Mouse (Mus musculus) adrenal gland, adult 18-20 months (tissue): ENCODE results near the gene Rho. TPM values are rescaled to one million over a fixed set of nuclear protein-coding genes. Genes with fewer than 3 reads are reported as not detected.

Source experiments
- DNase-seq, 2 experiments: peaks; one replicate each; pipeline ENCODE4 v3.0.0; 2021 to 2022; ENCODE audit warnings: low spot score in 2 of 2
- total RNA-seq, 2 experiments: library from RNA; stranded (reverse); gene quantifications; 1 replicate in 1 of 2; 2 replicates in 1 of 2; pipeline ENCODE4 v1.2.3; 2021

The Rho gene
- total RNA-seq, 2 experiments from 2014 or later, result 0.26 to 0.40 TPM

DNA sequence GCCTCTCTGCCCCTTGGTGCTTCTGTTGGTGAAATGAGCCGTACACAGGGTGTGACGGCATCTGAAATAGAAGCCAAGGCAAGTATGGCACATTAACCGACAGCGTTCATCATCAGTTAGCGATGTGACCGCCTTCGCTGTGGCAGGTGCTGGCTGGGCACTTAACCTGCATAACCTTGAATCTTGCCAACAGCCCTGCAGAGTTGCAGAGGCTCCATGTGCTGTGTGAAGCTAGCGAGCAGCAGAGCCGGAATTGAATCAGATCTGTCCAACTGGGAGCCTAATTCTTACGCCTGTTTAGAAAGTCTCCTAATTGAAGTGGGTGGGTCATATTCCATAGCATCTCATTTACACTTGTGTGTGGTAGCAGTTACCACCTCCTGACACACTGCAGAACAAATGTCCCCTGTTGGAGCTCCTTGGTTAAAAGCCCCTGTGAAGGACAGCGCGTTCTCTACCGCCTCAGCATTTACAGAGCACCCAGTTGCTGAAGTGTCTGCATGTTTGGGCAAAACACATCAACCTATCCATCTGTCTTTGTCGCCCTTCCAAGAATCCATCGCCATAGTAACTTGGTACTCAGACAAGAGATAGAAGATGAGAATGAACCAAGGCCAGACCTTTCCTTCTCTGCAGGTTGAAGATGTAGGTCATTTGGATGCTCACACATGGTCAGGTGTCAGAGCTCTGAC is 16.9 kb upstream of the Rho start:
- no peak for DNase-seq

DNA sequence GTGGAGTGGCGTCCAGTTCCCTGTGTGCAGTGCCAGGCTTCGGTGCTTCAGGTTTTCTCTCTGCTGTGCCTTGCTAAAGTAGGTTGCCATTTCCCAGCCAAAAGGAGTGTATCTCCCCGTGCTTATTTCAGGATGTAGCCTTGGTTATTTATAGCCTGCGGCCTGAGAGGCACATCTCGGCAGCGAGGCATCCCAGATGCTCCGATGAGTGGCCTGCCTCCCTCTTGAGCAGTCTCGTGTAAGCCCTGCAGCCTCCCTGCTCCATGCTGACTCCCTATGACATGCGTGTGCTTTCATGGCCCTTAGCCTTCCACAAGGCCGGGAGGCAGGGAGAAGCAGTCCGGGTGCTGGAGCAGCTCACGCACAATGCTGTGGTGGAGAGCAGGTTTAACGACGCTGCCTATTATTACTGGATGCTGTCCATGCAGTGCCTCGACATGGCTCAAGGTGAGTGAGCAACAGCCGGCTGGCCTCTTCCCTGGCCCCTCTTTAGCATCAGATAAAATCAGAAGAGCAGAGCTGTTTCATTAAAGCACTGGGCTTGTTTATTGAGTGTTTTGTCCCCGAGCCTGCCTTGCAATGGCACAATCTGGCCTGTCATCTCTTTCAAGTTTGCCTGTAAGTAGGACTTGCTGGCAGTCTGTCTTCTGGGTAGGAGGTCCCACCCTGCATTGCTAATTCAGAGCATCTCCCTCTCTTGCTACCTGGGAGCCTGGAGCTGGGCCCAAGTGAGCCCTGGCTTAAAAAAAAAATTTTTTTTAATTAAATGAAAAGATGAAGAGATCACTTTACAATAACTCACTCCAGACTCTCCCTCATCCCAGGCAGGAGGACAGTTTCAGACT is 15.7 kb upstream of the Rho start:
- no peak for DNase-seq

DNA sequence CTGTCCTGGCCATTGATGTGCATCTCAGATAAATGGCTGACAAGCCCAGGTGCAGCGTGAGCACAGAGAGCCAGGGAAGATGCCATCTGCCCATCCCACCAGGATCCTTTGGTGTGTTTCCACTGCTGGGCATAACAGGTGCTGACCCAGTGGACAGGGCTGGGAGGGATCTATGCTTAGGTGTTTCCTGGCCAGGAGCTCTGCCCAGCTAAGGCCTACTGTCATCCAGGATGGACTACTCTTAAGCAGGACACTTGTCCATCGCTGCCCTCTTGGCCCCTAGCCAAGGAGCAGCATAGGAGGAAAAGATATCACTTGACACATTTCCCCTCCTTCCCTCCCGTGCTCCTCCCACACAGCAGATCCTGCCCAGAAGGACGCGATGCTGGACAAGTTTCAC is 14.9 kb upstream of the Rho start:
- no peak for DNase-seq

DNA sequence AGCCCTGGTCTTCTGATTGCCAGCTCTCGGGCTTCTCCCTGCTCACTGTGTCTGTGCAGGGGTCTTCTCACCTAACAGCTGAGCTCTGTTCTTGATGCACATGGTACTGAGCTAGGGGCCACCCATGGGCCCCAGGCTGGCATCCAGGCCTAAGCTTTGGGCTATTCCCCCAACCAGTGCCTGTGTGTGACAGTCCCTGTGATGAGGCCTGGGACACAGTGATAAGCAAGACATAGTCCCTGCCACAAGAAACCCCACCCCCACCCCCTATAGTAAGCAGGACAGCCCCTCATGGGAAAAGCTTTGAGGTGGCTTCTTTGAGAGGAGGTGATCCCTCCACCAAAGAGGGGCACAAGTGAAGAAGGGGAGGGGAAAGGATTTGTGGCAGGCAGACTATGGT is 12.9 kb upstream of the Rho start:
- DNase-seq, result no peak

DNA sequence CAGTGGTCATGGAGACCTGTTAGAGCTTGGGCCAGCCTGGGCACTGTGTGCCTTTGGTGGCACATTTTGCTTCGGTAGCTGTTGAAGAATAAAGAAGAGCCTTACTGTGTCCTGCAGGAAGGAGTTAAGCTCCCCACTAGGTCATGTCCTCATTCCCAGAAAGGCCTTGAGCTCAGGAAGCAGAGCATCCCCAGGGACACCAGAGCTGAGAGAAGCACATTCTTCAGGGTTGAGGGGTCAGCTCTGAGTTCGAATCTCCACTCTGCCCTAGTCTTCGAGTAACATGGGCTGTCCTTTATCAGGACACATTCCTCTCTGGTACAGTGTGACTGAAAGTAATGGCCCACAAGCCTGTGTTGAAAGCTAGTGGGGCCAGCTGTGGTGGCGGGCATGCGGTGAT is 11.7 kb upstream of the Rho start:
- no peak for DNase-seq

DNA sequence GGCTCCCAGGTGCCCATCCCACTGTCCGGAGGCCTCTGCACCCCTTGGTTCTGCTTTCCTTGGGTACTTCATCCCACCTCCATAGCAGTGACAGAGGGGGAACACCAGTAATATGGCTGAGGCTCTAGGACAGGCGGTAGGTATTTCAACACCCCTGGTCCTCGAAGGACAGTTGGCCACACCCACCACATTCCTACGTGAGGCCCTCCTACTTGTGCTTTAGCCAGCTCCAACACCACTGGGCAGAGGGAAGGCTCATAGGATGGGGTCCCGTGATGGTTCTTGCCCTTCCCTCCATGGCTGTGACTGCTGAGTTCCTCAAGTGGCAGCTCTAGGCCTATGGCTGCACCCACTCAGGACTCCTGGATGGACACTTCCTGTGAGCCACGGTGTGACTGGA is 6.7 kb upstream of the Rho start:
- no peak for DNase-seq

DNA sequence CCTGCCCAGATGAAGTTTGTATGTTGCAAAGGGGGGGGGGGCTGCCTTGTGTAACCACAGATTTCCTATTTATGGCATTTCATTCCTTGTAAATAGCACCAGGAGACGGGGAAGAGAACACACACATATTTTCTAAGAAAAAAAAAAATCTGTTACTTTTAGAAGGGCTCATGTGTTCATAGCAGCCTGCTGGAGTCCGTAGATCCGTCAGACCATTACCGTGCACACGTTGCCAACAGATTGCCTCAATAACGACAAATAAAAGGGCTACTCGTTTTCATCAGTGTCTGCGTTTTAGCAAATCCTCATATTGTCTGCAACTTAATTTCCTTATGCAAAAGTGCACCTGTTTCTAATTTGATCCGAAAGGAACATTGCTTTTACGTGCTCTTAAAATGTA is 5.1 kb upstream of the Rho start:
- DNase-seq, result no peak

DNA sequence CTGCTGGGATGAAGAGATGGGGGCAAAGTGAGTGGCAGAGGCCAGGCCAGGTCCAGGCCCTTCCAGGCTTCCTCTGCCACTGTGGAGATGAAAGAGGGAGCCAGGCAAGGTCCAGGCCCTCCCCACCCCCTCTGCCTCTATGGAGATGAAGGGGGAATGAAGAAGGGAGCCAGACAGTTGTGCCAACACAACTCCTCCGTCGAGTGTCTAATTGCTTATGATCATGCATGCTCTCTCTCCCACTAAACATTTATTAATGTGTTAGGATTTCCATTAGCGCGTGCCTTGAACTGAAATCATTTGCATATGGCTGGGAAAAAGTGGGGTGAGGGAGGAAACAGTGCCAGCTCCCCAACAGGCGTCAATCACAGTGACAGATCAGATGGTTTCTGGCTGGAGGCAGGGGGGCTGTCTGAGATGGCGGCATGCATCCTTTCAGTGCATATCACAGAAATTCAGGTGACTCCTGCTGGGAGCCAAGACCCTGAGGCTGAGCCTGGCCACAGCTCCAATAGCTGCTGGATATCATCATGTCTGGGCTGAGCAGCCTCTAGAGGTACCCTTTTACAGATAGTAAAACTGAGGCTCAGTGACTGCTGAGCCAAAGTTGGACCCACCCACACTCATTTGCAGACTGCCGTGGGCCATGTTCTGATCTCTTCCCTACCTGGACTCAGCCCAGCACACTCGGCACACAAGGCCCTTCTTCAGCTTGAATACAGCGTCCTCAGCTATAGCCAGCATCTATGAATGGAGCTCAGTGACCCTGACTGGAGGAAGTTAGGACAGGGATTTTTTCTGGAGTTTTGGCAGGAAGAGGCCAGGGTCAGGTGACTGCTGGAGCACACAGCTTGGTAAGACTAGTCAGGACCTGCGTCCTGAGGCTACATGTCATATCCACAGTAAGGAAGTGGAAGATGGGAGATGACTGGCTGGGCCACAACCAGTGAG is 4.0 kb upstream of the Rho start:
- DNase-seq, result no peak

DNA sequence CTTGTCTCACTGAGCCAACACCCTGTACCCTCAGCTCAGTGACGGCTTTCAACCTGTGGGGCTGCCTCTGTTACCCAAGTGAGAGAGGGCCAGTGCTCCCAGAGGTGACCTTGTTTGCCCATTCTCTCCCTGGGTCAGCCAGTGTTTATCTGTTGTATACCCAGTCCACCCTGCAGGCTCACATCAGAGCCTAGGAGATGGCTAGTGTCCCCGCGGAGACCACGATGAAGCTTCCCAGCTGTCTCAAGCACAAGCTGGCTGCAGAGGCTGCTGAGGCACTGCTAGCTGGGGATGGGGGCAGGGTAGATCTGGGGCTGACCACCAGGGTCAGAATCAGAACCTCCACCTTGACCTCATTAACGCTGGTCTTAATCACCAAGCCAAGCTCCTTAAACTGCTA is 1.5 kb upstream of the Rho start:
- DNase-seq, result no peak

DNA sequence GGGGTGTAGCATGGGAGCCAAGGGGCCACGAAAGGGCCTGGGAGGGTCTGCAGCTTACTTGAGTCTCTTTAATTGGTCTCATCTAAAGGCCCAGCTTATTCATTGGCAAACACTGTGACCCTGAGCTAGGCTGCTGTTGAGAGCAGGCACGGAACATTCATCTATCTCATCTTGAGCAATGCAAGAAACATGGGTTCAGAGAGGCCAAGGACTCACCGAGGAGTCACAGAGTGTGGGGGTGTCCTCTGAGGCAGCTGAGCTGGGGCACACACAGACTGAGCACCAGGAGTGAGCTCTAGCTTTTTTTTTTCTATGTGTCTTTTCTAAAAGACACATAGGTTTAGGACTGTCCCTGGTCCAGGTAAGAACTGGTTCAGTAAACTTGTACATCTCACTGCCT is 843 bp downstream of the Rho start:
- DNase-seq, result peak in 1 of 2 experiments; percentile 36

DNA sequence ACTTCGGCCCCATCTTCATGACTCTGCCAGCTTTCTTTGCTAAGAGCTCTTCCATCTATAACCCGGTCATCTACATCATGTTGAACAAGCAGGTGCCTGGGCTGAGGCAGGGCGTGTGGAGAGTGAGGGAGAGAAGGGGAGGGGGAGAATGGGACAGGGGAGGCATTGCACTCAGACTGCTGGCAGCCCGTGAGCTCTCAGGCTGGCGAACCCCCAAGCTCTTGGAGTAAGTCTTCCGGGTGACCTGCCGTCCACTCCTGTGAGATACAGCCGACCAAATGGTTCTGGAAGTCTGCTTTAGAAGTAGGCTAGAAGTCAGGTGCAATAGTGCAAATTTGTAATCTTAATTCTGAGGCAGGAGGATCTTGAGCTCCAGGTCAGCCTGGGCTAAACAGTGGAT is 4.0 kb downstream of the Rho start:
- no peak for DNase-seq

DNA sequence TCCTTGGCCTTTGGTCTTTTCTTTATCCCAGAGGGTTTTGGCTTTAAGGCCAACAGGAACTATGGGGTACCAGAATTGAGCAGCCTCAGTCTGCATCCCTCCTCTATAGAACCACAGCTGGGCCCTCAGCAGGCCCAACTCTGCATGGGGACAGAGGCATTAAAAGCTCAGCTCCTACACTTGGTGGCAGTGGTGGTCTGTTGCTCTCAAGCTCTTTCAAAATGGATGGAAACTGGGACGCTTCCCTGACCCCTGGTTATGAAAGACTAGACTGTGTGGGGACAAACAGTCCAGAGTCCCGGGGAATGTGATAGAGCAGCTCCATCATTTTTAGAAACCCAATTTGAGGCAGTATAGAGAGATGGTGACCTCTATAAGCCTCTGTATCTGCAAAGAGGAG is 6.5 kb downstream of the Rho start:
- no peak for DNase-seq

DNA sequence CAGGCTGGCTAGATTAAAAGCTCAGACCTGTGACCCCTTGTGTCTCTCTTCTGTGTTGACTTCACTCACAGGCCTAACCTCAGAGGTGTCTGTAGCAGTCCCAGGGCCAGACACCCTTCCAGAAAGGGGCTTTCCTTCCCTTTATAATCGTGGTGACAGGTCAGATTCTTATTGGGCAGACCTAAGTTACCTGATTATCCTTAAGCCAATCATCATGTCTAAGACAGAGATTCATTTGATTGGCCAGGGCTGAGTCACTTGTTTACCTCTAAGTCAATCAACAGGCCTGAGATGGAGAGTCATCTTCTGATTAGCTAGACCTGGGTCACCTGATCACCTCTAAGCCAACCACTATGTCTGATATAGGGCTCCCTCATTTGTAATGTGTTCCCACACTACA is 7.2 kb downstream of the Rho start:
- DNase-seq, result no peak

DNA sequence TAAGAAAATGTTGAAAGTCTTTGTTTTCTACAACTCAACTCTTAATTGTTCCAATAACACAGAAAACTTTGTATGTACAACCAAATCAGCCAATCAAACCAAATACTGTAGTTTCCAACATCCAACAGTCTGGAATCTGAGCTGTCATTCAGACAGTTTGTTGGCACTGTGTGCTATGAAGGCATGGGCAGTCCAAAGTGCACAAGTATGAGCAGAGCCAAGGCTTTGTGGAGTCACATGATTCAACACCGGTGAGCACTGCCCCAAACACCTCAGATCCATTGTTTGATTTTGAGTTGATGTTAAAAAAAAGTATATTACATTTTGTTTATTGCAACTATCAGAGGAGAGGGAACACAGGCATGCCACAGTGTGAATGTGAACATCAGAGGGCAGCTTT is 9.1 kb downstream of the Rho start:
- DNase-seq, result no peak

DNA sequence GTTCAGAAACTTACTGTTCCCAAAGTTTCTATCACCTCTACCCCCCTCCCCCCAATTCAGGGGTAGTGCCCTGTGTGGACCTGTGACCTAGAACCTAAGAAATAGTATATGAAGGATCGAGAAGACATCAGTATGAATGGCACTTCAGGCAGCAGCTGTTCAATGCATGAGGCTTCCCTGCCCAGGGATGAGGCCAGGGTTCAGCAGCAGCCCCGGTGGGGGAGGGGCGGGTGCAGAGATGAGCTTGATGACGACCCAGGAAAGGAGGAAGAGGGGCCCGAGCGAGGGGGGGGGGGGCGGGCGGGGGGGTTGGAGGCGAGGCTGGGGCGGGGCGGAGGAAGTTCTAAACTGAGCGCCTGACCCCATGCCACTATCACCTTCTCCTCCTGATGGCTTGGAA is 9.6 kb downstream of the Rho start:
- DNase-seq, result no peak

DNA sequence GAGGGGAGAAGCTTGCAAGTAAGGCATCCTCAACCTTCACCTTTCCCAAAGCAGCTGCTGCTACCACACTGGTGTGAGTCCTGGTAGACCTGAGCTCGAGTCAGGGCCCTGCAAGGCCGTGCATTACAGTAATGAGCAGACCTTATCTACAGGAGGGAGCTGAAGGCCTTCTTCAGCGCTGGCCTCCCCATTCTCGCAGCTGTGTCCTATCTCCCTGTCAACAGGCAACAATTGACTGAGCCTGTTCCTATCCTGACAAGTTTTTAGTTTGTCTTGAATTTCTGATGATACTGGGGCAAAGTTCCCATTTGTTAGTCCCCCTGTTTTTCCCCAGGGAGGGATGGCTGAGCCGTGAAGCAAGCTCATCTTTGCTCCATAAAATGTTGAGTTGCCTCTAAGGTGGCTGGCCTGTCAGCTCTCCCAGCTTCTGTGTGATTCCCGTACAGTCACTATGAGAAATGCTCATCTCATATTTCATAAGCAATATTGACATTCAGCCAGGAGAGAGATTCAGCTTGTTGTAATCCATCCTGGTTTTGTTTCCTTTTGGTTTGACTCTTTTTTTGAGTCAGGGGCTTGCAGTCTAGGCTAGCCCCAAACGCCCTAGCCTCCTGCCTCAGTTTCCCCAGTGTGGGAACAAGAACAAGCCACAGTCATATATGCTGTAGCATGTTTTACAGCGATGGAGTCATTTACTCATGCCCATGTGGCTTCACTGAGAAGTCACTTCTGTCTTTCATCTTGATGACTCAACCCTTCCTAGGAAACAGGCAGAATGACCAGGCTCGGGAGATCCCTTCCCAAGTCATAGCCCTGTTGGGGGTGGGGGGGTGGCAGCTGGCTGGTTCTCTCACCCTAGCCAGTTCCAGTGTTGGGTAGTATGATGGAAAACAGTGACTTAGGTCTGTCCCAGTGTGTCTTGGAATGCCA is 12.2 kb downstream of the Rho start:
- DNase-seq, result no peak

DNA sequence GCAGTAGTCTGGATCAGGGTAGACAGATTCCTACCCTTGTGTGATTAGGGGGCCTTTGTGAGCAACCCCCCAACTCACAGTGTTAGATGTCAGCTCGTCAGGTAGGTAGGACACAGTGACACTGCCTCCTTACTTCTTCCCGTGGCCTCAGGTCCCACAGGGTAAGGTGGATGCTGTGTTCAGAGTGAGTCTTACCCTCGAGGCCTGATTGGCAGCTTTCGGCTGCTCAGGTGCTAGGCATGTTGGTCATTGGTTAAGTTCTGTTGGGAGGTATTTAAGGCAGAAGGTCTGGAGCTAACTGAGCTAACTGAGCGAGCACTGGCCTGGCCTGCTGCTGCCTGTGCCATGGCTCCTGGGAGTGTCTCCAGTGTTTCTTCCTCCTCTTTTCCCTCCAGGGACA is 13.1 kb downstream of the Rho start, which contains the start of gene H1foo:
Gene H1foo (plus strand): TSS at position 301 of the 400 bp plus-strand sequence.
- DNase-seq, result no peak

DNA sequence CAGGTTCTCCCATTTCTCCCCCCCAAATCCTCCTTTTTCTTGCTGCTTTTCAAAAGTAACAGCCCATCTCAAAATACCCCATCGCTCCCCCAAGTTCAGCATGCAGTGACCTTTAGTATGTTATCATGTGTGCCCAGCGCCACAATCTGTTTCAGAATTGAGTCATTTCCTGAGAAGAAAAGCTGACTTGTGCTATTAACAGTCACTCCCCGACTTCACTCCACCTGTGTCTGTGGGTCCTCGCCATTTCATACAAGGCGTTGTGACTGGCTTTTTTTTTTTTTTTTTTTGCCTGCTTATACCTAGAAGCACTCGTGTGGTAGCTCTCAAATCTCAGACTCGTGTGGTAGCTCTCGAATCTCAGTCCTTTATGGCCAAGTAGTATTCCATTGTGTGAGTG is 14.1 kb downstream of the Rho start:
- no peak for DNase-seq

DNA sequence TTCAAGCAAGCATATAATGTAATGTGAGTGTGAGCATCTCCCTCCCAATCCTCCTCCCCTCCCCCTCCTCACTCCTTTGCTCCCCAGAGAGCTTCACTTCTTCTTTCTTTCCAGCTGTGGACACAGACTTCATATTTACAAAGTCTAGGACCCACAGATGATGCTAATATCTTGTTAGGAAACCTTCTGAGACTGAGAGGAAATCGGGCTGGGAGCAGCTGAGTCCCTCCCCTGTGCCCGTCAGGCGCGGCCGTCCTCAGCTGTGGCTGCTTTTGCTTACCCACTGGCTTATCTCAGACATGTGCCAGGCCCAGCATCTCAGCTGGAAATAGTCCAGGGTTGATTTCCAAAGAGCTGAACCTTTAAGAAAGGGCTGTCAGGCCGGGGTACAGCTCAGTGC is 14.8 kb downstream of the Rho start:
- DNase-seq, result no peak

DNA sequence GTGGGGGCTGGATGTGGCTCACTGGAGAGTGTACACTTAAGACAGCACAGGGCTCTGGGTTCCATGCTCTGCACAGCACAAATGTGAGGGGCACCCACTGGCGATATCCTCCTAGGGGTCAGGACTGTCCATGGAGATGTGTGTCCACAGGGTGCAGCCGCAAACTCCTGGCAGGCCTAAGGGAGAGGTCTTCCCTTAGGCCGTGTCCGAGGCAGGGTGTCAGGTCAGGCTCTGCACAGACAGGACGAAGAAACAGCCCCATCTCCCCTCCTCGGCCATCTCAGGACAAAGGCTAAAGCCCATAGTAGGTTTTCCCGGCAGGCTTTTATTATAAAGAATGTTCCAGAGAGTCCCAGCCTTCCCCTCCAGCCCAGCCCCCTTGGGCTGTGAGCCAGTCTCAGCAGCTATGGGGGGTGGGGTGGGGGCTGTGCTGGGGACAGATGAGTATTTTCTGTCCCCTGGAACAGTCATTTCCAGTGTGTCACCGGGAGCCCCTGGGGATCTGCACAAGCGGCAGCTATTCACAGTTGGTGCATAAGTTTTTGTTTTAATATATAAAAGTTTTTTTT is 23.0 kb downstream of the Rho start:
- DNase-seq, result no peak
